Mouse (Mus musculus): Measurements from ENCODE around the gene Psmc1. TPM values are rescaled to one million over a fixed set of nuclear protein-coding genes. Genes with fewer than 3 reads are reported as not detected.

The Psmc1 gene
- polyA plus RNA-seq, 1 experiment from 2014 or later = 239 TPM

DNA sequence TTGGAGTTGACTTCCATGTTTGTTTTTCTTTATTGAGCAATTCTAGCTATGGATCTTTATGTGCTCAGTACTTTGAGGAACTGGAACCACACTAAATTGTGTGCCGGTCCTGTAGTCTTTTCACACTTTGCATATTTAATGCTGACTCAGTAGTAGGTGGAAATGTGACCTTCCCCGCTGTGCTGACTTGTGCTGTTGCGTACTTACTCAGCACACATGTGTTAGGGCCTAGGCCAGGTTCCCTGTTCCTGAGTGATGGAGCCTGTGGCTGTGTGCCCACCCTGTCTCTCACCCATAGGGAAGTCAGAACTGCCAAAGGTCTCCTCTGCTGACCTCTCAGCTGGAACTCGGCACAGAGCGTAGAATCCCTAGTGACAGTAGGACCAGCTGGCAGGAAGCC is 6.0 kb downstream of the Psmc1 start:
- Histone ChIP-seq H3K27ac (ENCODE audit: low read length) (no peak overlapping the region), H3K4me2 (ENCODE audit: low read depth, low read length) (no peak overlapping the region), H3K9me3 (ENCODE audit: control insufficient read depth, low read length) (no peaks in the 10 kb centered on the region), H3K36me3 (ENCODE audit: control insufficient read depth, insufficient read depth, low read length) (peaks cover 49% of the 10 kb centered on the region), H3K27me3 (replicated peaks; ENCODE audit: control insufficient read depth, insufficient read depth, low read length) (no peaks in the 10 kb centered on the region), H3K4me1 (ENCODE audit: control insufficient read depth, insufficient read depth, low read length) (peaks cover 6% of the 10 kb centered on the region), H3K4me3 (ENCODE audit: low read length) (no peak overlapping the region), H3K9ac (ENCODE audit: low read depth, low read length) (no peak overlapping the region)
- WGBS = 85% methylated on average over 5 of the region's 5 CpGs
- peak; percentile 38; the same call in 1 of the 2 replicates for ATAC-seq

- Histone ChIP-seq H3K4me2 (ENCODE audit: low read depth, low read length) (no peak overlapping the region), H3K27ac (ENCODE audit: low read length) (no peak overlapping the region), H3K9ac (ENCODE audit: low read depth, low read length) (no peak overlapping the region), H3K27me3 (replicated peaks; ENCODE audit: control insufficient read depth, insufficient read depth, low read length) (no peaks in the 10 kb centered on the region), H3K4me1 (ENCODE audit: control insufficient read depth, insufficient read depth, low read length) (peaks cover 4% of the 10 kb centered on the region; the same call in 1 of the 2 replicates), H3K36me3 (ENCODE audit: control insufficient read depth, insufficient read depth, low read length) (peaks cover 39% of the 10 kb centered on the region), H3K9me3 (ENCODE audit: control insufficient read depth, low read length) (no peaks in the 10 kb centered on the region), H3K4me3 (ENCODE audit: low read length) (no peak overlapping the region)
- 69% methylated on average over 7 of the region's 7 CpGs for WGBS
- ATAC-seq = no peak
Observed at GRCm38 (mm10) chr12:100122921-100123381, 13.0 kb downstream of the Psmc1 start.

DNA sequence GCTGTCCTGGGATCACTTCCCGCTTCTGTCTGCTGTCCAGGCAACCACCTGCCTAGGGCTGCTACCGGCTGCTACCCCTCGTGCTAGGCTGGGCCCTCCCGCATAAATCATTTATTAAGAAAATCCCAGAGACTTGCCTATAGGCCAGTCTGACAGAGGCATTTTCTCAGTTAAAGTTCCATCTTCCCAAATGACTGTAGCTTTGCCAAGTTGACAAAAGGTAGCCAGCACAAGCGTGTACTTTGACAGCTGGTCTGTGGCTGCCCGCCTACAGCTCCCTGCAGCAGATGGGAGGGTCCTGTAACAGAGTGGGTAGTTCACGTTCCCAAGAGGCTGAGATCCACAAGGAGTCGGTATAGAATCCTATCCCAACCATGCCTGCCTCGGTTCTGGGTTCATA is 13.5 kb downstream of the Psmc1 start:
- Histone ChIP-seq H3K36me3 (ENCODE audit: control insufficient read depth, insufficient read depth, low read length) (peaks cover 35% of the 10 kb centered on the region), H3K27ac (ENCODE audit: low read length) (no peak overlapping the region), H3K9ac (ENCODE audit: low read depth, low read length) (no peak overlapping the region), H3K4me2 (ENCODE audit: low read depth, low read length) (no peak overlapping the region), H3K9me3 (ENCODE audit: control insufficient read depth, low read length) (no peaks in the 10 kb centered on the region), H3K27me3 (replicated peaks; ENCODE audit: control insufficient read depth, insufficient read depth, low read length) (no peaks in the 10 kb centered on the region), H3K4me3 (ENCODE audit: low read length) (no peak overlapping the region), H3K4me1 (ENCODE audit: control insufficient read depth, insufficient read depth, low read length) (peaks cover 6% of the 10 kb centered on the region; the same call in 1 of the 2 replicates)
- ATAC-seq = no peak
- 86% methylated on average over 9 of the region's 9 CpGs for WGBS

DNA sequence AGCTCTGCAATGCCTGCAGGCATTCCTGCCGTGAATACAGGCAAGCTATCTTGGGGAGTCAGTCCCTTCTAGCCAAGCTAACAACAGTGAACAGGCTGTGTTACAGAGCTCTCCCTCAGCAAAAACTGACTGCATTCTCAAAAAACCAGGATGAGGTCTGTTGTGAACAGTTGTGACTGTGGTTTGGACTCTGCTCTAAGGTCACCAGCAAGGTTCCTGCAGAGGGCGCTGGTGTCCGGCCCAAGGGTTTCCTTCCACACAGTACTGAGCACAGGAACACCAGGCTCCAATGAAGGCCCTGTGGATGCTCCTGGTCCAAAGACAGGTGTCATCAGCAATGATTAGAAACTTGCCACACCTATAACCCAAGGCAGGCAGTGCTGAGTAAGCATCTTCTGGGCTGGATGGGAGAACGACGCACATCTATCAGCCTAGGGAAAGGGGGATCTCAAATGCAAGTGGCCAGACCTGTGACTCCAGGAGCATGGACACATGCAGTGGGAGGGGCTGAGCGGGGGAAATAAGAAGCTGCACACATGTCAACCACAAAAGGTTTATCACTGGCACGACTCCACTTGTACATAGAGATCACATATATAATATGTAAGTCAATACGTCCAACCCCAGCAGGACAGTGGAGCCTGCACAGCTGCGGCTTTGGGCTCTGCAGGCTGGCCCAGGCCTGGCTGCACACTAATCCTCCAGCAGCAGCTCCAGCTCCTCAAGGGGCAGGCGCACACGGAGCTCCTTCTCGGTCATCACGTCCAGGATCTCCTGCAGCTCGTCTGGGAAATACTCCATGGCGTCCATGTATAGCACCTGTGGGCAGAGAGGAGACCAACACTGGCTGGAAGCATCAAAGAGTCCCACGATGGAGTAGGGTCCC is 15.2 kb downstream of the Psmc1 start:
- H3K4me2 ChIP-seq (ENCODE audit: low read depth, low read length) = no peak overlapping the region
- H3K36me3 ChIP-seq (ENCODE audit: control insufficient read depth, insufficient read depth, low read length) = peaks cover 26% of the 10 kb centered on the region
- no peak overlapping the region for H3K27ac ChIP-seq (ENCODE audit: low read length)
- H3K9ac ChIP-seq (ENCODE audit: low read depth, low read length) = no peak overlapping the region
- WGBS = 82% methylated on average over 16 of the region's 16 CpGs
- H3K9me3 ChIP-seq (ENCODE audit: control insufficient read depth, low read length) = no peaks in the 10 kb centered on the region
- H3K4me1 ChIP-seq (ENCODE audit: control insufficient read depth, insufficient read depth, low read length) = peaks cover 8% of the 10 kb centered on the region; the same call in 1 of the 2 replicates
- no peak overlapping the region for H3K4me3 ChIP-seq (ENCODE audit: low read length)
- ATAC-seq = 0 out of 2 replicates have a peak, but pooled peaks have one; percentile 17
- no peaks in the 10 kb centered on the region for H3K27me3 ChIP-seq (replicated peaks; ENCODE audit: control insufficient read depth, insufficient read depth, low read length)

- ATAC-seq = no peak
- no peak overlapping the region for H3K27ac ChIP-seq (ENCODE audit: low read length)
- H3K4me1 ChIP-seq (ENCODE audit: control insufficient read depth, insufficient read depth, low read length) = peaks cover 8% of the 10 kb centered on the region; the same call in 1 of the 2 replicates
- H3K4me2 ChIP-seq (ENCODE audit: low read depth, low read length) = no peak overlapping the region
- no peak overlapping the region for H3K9ac ChIP-seq (ENCODE audit: low read depth, low read length)
- WGBS = 73% methylated on average over 17 of the region's 17 CpGs
- no peak overlapping the region for H3K4me3 ChIP-seq (ENCODE audit: low read length)
- peaks cover 29% of the 10 kb centered on the region for H3K36me3 ChIP-seq (ENCODE audit: control insufficient read depth, insufficient read depth, low read length)
- H3K27me3 ChIP-seq (replicated peaks; ENCODE audit: control insufficient read depth, insufficient read depth, low read length) = no peaks in the 10 kb centered on the region
- no peaks in the 10 kb centered on the region for H3K9me3 ChIP-seq (ENCODE audit: control insufficient read depth, low read length)
Observed at GRCm38 (mm10) chr12:100126968-100127865, 17.3 kb downstream of the Psmc1 start.

DNA sequence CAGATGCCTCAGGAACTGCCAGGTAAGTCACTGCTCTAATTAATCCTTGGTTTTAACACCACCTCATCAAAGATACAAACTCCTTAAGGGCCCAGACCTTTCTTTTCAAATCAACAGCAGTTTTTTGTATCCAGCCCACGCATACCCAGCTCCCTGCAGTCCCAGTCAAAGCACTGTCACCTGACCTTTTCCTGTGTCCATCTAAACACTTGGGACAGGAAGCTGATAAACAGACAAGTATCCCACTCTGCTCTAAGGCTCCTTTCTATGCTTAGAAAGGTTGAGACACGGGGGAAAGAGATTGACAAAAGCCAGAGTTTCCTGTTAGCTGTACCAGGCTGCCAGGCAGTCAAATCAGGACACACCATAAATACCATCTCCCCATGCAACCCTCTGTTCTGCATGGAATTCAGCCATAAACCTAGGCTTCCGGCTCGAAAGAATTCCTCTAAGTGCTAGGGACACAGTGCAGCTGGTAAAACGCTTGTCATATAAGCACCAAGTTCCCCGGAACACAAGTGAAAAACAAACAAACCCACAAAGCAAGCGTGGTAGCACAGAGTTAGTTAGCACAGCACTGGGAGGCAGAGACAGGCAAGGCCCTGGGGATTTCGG is 18.0 kb downstream of the Psmc1 start:
- peaks cover 8% of the 10 kb centered on the region; the same call in 1 of the 2 replicates for H3K4me1 ChIP-seq (ENCODE audit: control insufficient read depth, insufficient read depth, low read length)
- no peaks in the 10 kb centered on the region for H3K9me3 ChIP-seq (ENCODE audit: control insufficient read depth, low read length)
- no peaks in the 10 kb centered on the region for H3K27me3 ChIP-seq (replicated peaks; ENCODE audit: control insufficient read depth, insufficient read depth, low read length)
- no peak overlapping the region for H3K4me2 ChIP-seq (ENCODE audit: low read depth, low read length)
- peak overlapping the region; percentile 25 for H3K27ac ChIP-seq (ENCODE audit: low read length)
- WGBS = 38% methylated on average over 8 of the region's 8 CpGs
- no peak overlapping the region for H3K9ac ChIP-seq (ENCODE audit: low read depth, low read length)
- H3K4me3 ChIP-seq (ENCODE audit: low read length) = no peak overlapping the region
- no peak for ATAC-seq
- H3K36me3 ChIP-seq (ENCODE audit: control insufficient read depth, insufficient read depth, low read length) = peaks cover 31% of the 10 kb centered on the region

- Histone ChIP-seq H3K36me3 (ENCODE audit: control insufficient read depth, insufficient read depth, low read length) (peaks cover 36% of the 10 kb centered on the region), H3K27ac (ENCODE audit: low read length) (peak overlapping the region; percentile 25), H3K9me3 (ENCODE audit: control insufficient read depth, low read length) (no peaks in the 10 kb centered on the region), H3K4me2 (ENCODE audit: low read depth, low read length) (no peak overlapping the region), H3K4me1 (ENCODE audit: control insufficient read depth, insufficient read depth, low read length) (peaks cover 8% of the 10 kb centered on the region; the same call in 1 of the 2 replicates), H3K4me3 (ENCODE audit: low read length) (no peak overlapping the region), H3K27me3 (replicated peaks; ENCODE audit: control insufficient read depth, insufficient read depth, low read length) (no peaks in the 10 kb centered on the region), H3K9ac (ENCODE audit: low read depth, low read length) (no peak overlapping the region)
- WGBS = 57% methylated on average over 6 of the region's 6 CpGs
- no peak for ATAC-seq
Observed at GRCm38 (mm10) chr12:100128522-100128921, 18.6 kb downstream of the Psmc1 start.

- Histone ChIP-seq H3K4me1 (ENCODE audit: control insufficient read depth, insufficient read depth, low read length) (peaks cover 8% of the 10 kb centered on the region; the same call in 1 of the 2 replicates), H3K4me2 (ENCODE audit: low read depth, low read length) (no peak overlapping the region), H3K27ac (ENCODE audit: low read length) (no peak overlapping the region; the same call in 1 of the 2 replicates), H3K27me3 (replicated peaks; ENCODE audit: control insufficient read depth, insufficient read depth, low read length) (no peaks in the 10 kb centered on the region), H3K9me3 (ENCODE audit: control insufficient read depth, low read length) (no peaks in the 10 kb centered on the region), H3K9ac (ENCODE audit: low read depth, low read length) (no peak overlapping the region), H3K36me3 (ENCODE audit: control insufficient read depth, insufficient read depth, low read length) (peaks cover 34% of the 10 kb centered on the region), H3K4me3 (ENCODE audit: low read length) (no peak overlapping the region)
- 66% methylated on average over 8 of the region's 8 CpGs for WGBS
- no peak for ATAC-seq
Observed at GRCm38 (mm10) chr12:100128961-100129360, 19.0 kb downstream of the Psmc1 start.
